17 mouse cellular contexts compared by ENCODE assay signal in the genomic region with DNA sequence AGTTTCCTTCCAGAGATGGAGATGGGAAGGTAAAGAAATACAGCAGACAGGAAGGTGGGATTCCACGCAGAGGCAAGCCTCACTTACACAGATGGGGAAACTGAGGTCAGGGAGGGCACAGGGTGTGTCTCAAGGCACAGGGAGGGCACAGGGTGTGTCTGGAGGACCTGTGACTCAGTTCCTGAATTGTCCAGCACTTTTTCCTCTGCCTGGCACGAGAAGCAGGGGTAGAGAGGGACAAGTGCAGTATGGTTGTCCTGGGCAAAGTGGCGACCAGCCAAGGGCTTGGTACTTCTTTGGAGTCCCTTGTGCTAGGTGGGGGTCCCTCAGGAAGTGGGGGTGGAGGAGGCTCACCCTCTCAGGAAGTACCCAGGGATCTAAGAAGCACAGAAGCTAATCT. TPM values are rescaled to one million over a fixed set of nuclear protein-coding genes. Genes with fewer than 3 reads are reported as not detected.
DNase-seq lines count a peak whose midpoint lies in the region; ATAC-seq lines count a peak whose summit lies in the region.
"Had no signal": no experiment of that assay in that cellular context is flagged by ENCODE, and none has a peak within 500 bp of the region (broad histone marks: within the 10 kb centered on the region; RNA-seq: fewer than 3 reads in every experiment).

No protein-coding gene starts in this region.

- H3K27ac ChIP-seq in heart, embryonic 10.5 days, result peak overlapping the region; percentile 70
- H3K27ac ChIP-seq in lung, embryonic 15.5 days, result peak overlapping the region; percentile 89
- peak overlapping the region; percentile 22 for H3K27ac ChIP-seq in limb, embryonic 10.5 days
- H3K27ac ChIP-seq in stomach, embryonic 15.5 days, result peak overlapping the region; percentile 59; the same call in 1 of the 2 replicates
- H3K27ac ChIP-seq: layer of hippocampus, adult 2 months; midbrain, embryonic 12.5 days had no signal

- H3K4me3 ChIP-seq in heart, embryonic 10.5 days, result no peak overlapping the region
- H3K4me3 ChIP-seq in lung, embryonic 15.5 days, result no peak overlapping the region
- H3K4me3 ChIP-seq in limb, embryonic 10.5 days, result no peak overlapping the region
- no peak overlapping the region for H3K4me3 ChIP-seq in stomach, embryonic 15.5 days (replicated peaks)
- H3K4me3 ChIP-seq: layer of hippocampus, adult 2 months; midbrain, embryonic 12.5 days had no signal

- ATAC-seq in lung, embryonic 15.5 days (ENCODE audit: borderline replicate concordance, extremely low read depth, low FRiP score, low TSS enrichment), result no peak
- no peak for ATAC-seq in stomach, embryonic 15.5 days (ENCODE audit: insufficient read depth, low FRiP score, low read depth)

- 64% methylated on average over 3 of the region's 3 CpGs for WGBS in heart, embryonic 10.5 days
- 44% methylated on average over 3 of the region's 3 CpGs for WGBS in lung, embryonic 15.5 days
- 58% methylated on average over 3 of the region's 3 CpGs for WGBS in limb, embryonic 10.5 days
- WGBS in stomach, embryonic 15.5 days, result 47% methylated on average over 3 of the region's 3 CpGs

- peaks cover 36% of the 10 kb centered on the region for H3K27me3 ChIP-seq in heart, embryonic 10.5 days (ENCODE audit: insufficient read depth, poor library complexity, severe bottlenecking)
- H3K27me3 ChIP-seq in lung, embryonic 15.5 days, result peaks cover 7% of the 10 kb centered on the region; the same call in 1 of the 2 replicates
- H3K27me3 ChIP-seq in limb, embryonic 10.5 days (ENCODE audit: low read depth, poor library complexity, severe bottlenecking), result peaks cover 47% of the 10 kb centered on the region
- H3K27me3 ChIP-seq in stomach, embryonic 15.5 days (replicated peaks), result peaks cover 5% of the 10 kb centered on the region; the same call in 1 of the 2 replicates

- H3K4me1 ChIP-seq in heart, embryonic 10.5 days, result peaks cover 65% of the 10 kb centered on the region
- peaks cover 76% of the 10 kb centered on the region for H3K4me1 ChIP-seq in lung, embryonic 15.5 days
- peaks cover 62% of the 10 kb centered on the region for H3K4me1 ChIP-seq in limb, embryonic 10.5 days
- H3K4me1 ChIP-seq in stomach, embryonic 15.5 days, result peaks cover 64% of the 10 kb centered on the region

- H3K36me3 ChIP-seq in heart, embryonic 10.5 days, result no peaks in the 10 kb centered on the region
- no peaks in the 10 kb centered on the region for H3K36me3 ChIP-seq in lung, embryonic 15.5 days
- H3K36me3 ChIP-seq in limb, embryonic 10.5 days, result no peaks in the 10 kb centered on the region
- no peaks in the 10 kb centered on the region for H3K36me3 ChIP-seq in stomach, embryonic 15.5 days
- H3K36me3 ChIP-seq: midbrain, embryonic 12.5 days had no signal

- no peak overlapping the region for H3K9ac ChIP-seq in lung, embryonic 15.5 days
- no peak overlapping the region for H3K9ac ChIP-seq in stomach, embryonic 15.5 days
- H3K9ac ChIP-seq: midbrain, embryonic 12.5 days had no signal

- no peaks in the 10 kb centered on the region for H3K9me3 ChIP-seq in heart, embryonic 10.5 days
- H3K9me3 ChIP-seq in lung, embryonic 15.5 days, result no peaks in the 10 kb centered on the region
- no peaks in the 10 kb centered on the region for H3K9me3 ChIP-seq in limb, embryonic 10.5 days (replicated peaks)
- H3K9me3 ChIP-seq in stomach, embryonic 15.5 days, result no peaks in the 10 kb centered on the region
- H3K9me3 ChIP-seq: midbrain, embryonic 12.5 days had no signal

- DNase-seq in heart, embryonic 10.5 days (ENCODE audit: low spot score), result no peak
- no peak for DNase-seq in heart, adult 18-20 months
- DNase-seq in lung, postnatal 14 days, result no peak
- no peak for DNase-seq in limb, embryonic 10.5 days (ENCODE audit: low spot score)
- DNase-seq in cerebellum, postnatal 10 days, result no peak
- no peak for DNase-seq in gastrocnemius, adult 8-10 months (ENCODE audit: low spot score in 2 of 2)
- DNase-seq: cerebellum, postnatal 14 days; embryo, embryonic 11 days; gastrocnemius, postnatal 36 days; kidney, postnatal 10 days; lung, postnatal 36 days; thymus, adult 2 months had no signal

- no peak overlapping the region for H3K4me2 ChIP-seq in lung, embryonic 15.5 days
- no peak overlapping the region for H3K4me2 ChIP-seq in stomach, embryonic 15.5 days
- H3K4me2 ChIP-seq: midbrain, embryonic 12.5 days had no signal

RNA-seq across cellular contexts. Expression of a gene that starts 19.0 kb away (rescaled TPM):
- polyA plus RNA-seq in heart, embryonic 10.5 days (2016; fragmentation: Nextera tagmentation; extraction: Ambion mirVana), result 5.2 and 6.3 TPM in 2 replicates
- 1 to 10 TPM; 6.2 to 6.6 TPM for total RNA-seq in heart, adult 18-20 months (2021)
- 10.8 and 11.0 TPM in 2 replicates for polyA plus RNA-seq in lung, embryonic 15.5 days (2015; fragmentation: Nextera tagmentation; extraction: Ambion mirVana)
- polyA plus RNA-seq in limb, embryonic 10.5 days (2016; fragmentation: Nextera tagmentation; extraction: Ambion mirVana), result 4.6 and 5.6 TPM in 2 replicates
- 5.9 and 7.3 TPM in 2 replicates for polyA plus RNA-seq in stomach, embryonic 15.5 days (2015; fragmentation: Nextera tagmentation; extraction: Ambion mirVana)
- 1 to 10 TPM in 3 of 4 experiments, under 1 TPM in 1; 0.85 to 2.0 (median 1.8) TPM for total RNA-seq in gastrocnemius, adult 8-10 months (2022)
- total RNA-seq: hematopoietic stem cell, adult 5-6 weeks had no signal

RNA-seq across cellular contexts. Expression of a gene that starts 42.8 kb away (rescaled TPM):
- polyA plus RNA-seq in heart, embryonic 10.5 days (2016; fragmentation: Nextera tagmentation; extraction: Ambion mirVana), result 1.2 and 3.7 TPM in 2 replicates
- 10 to 100 TPM; 28.3 to 31.3 TPM for total RNA-seq in heart, adult 18-20 months (2021)
- polyA plus RNA-seq in lung, embryonic 15.5 days (2015; fragmentation: Nextera tagmentation; extraction: Ambion mirVana), result 19.2 and 20.5 TPM in 2 replicates
- polyA plus RNA-seq in limb, embryonic 10.5 days (2016; fragmentation: Nextera tagmentation; extraction: Ambion mirVana), result 3.7 and 4.7 TPM in 2 replicates
- polyA plus RNA-seq in stomach, embryonic 15.5 days (2015; fragmentation: Nextera tagmentation; extraction: Ambion mirVana), result 20.9 and 24.3 TPM in 2 replicates
- total RNA-seq in gastrocnemius, adult 8-10 months (2022), result 1 to 10 TPM in 1 of 4 experiments, under 1 TPM in 3; 0.10 to 1.1 (median 0.22) TPM
- total RNA-seq: hematopoietic stem cell, adult 5-6 weeks had no signal

Comparison
In these comparisons a context has a peak if more than half of its experiments do, and no peak if none do; other contexts are left out.
1. H3K27ac ChIP-seq: peak in every context shown above with its lines; median percentile 89 in lung, embryonic 15.5 days; 70 in heart, embryonic 10.5 days; 59 in stomach, embryonic 15.5 days; 22 in limb, embryonic 10.5 days.